Mouse (Mus musculus) MEL (cell line): ENCODE measurements around the gene Rab14.

Experiments used
- CHD2 ChIP-seq: IDR thresholded peaks from 2 replicates; pipeline ENCODE4 v1.6.1; 2011; ENCODE audit warnings: low read length, improper control_type of control experiment
- CTCF ChIP-seq, 3 experiments: IDR thresholded peaks in 2 of 3; conservative IDR thresholded peaks in 1 of 3; 2 replicates each; pipeline ENCODE4 v1.5.1; 2011 to 2012; ENCODE audit warnings: low read length in 3 of 3, low read depth in 2 of 3, mild to moderate bottlenecking in 2 of 3, improper control_type of control experiment in 1 of 3, inconsistent platforms in 1 of 3, mixed read lengths in 1 of 3, moderate library complexity in 1 of 3; ENCODE audit not compliant: control insufficient read depth in 1 of 3, insufficient read depth in 1 of 3, poor library complexity in 1 of 3, severe bottlenecking in 1 of 3
- ELF1 ChIP-seq: IDR thresholded peaks from 2 replicates; pipeline ENCODE4 v1.6.1; 2014; ENCODE audit warnings: low read depth, mild to moderate bottlenecking, inconsistent platforms, low read length, improper control_type of control experiment, moderate library complexity
- EP300 ChIP-seq, 2 experiments: IDR thresholded peaks; 2 replicates each; pipeline ENCODE4 v1.6.1; 2011; ENCODE audit warnings: improper control_type of control experiment in 2 of 2, low read length in 2 of 2, low read depth in 1 of 2, mild to moderate bottlenecking in 1 of 2
- GATA1 ChIP-seq: IDR thresholded peaks from 2 replicates; pipeline ENCODE4 v1.6.1; 2011; ENCODE audit warnings: low read depth, low read length, improper control_type of control experiment
- MYC ChIP-seq: IDR thresholded peaks from 2 replicates; pipeline ENCODE4 v1.6.1; 2011; ENCODE audit warnings: low read depth, mild to moderate bottlenecking, low read length, improper control_type of control experiment, moderate library complexity
- NRF1 ChIP-seq: IDR thresholded peaks from 2 replicates; pipeline ENCODE4 v1.6.1; 2014; ENCODE audit warnings: low read depth, mild to moderate bottlenecking, inconsistent platforms, low read length, improper control_type of control experiment, moderate library complexity; ENCODE audit not compliant: poor library complexity, insufficient read depth, severe bottlenecking
- POLR2AphosphoS5 ChIP-seq: IDR thresholded peaks from 2 replicates; pipeline ENCODE4 v1.6.1; 2012; ENCODE audit warnings: low read depth, borderline replicate concordance, mild to moderate bottlenecking, inconsistent platforms, low read length, moderate library complexity, mixed read lengths
- SIN3A ChIP-seq: IDR thresholded peaks from 2 replicates; pipeline ENCODE4 v1.6.1; 2012; ENCODE audit warnings: low read length, improper control_type of control experiment, inconsistent platforms
- SMC3 ChIP-seq: IDR thresholded peaks from 2 replicates; pipeline ENCODE4 v1.6.1; 2011; ENCODE audit warnings: low read depth, low read length, improper control_type of control experiment

- TF ChIP-seq CTCF (IDR thresholded peaks at IDR 0.05 in 2 of 3, conservative IDR thresholded peaks at IDR 0.05 in 1 of 3; ENCODE audit: control insufficient read depth in 1 of 3, insufficient read depth in 1 of 3, low read depth in 2 of 3, low read length in 3 of 3, poor library complexity in 1 of 3, severe bottlenecking in 1 of 3) (no peak), GATA1 (no peak), EP300 (IDR thresholded peaks at IDR 0.05; ENCODE audit: low read depth in 1 of 2, low read length in 2 of 2) (no peak), MYC (no peak), ELF1 (no peak), SMC3 (no peak), NRF1 (no peak), POLR2AphosphoS5 (no peak), CHD2 (no peak), SIN3A (no peak)
Observed at GRCm38 (mm10) chr2:35172246-35172645, 28.7 kb downstream of the Rab14 start.
